Mouse (Mus musculus) hindbrain, postnatal 0 days (tissue): ENCODE results near the gene Olfr279. TPM values are rescaled to one million over a fixed set of nuclear protein-coding genes. Genes with fewer than 3 reads are reported as not detected.

Experiments
- ATAC-seq: fragments of 200-750 bp; cut with Nextera tagmentation; 2 replicates; pipeline ENCODE4 v1.8.0; 2017; ENCODE audit warnings: mild to moderate bottlenecking, moderate TSS enrichment, moderate library complexity
- DNase-seq: peaks from one replicate; pipeline ENCODE4 v3.0.0-alpha.2; 2015; ENCODE audit warnings: low spot score
- H3K27ac ChIP-seq: fragments of 300-500 bp; sonication (generic); 2 replicates; pipeline ENCODE4 v1.5.1; 2014; ENCODE audit warnings: mild to moderate bottlenecking
- H3K27me3 ChIP-seq: fragments of 300-500 bp; sonication (generic); 2 replicates; pipeline ENCODE4 v1.6.1; 2014; ENCODE audit warnings: low read length, mixed read lengths; ENCODE audit not compliant: insufficient read depth
- H3K36me3 ChIP-seq: fragments of 300-500 bp; sonication (generic); 2 replicates; pipeline ENCODE4 v1.6.1; 2014; ENCODE audit warnings: low read length, mixed read lengths; ENCODE audit not compliant: insufficient read depth
- H3K4me1 ChIP-seq: fragments of 300-500 bp; sonication (generic); 2 replicates; pipeline ENCODE4 v1.6.1; 2014; ENCODE audit warnings: antibody characterized with exemption, low read length, mixed read lengths; ENCODE audit not compliant: insufficient read depth
- H3K4me2 ChIP-seq: fragments of 300-500 bp; sonication (generic); 2 replicates; pipeline ENCODE4 v1.6.1; 2014; ENCODE audit warnings: low read depth, mild to moderate bottlenecking, low read length, moderate library complexity, mixed read lengths
- H3K4me3 ChIP-seq: fragments of 300-500 bp; sonication (generic); 2 replicates; pipeline ENCODE4 v1.5.1; 2014; ENCODE audit warnings: low read length
- H3K9ac ChIP-seq: fragments of 300-500 bp; sonication (generic); replicated peaks from 2 replicates; pipeline ENCODE4 v1.6.1; 2014; ENCODE audit warnings: mild to moderate bottlenecking, low read length, moderate library complexity, mixed read lengths
- H3K9me3 ChIP-seq: fragments of 300-500 bp; sonication (generic); 2 replicates; pipeline ENCODE4 v1.6.1; 2016; ENCODE audit warnings: low read length, mixed read lengths
- CTCF ChIP-seq: IDR thresholded peaks from 2 replicates; pipeline ENCODE4 v1.5.1; 2016; ENCODE audit warnings: antibody characterized with exemption, control low read depth, low read depth
- WGBS: fragments of 180-500 bp; shearing (Covaris S2); extraction: QIAGEN DNeasy Blood & Tissue Kit; methylation state at CpG from one replicate; pipeline ENCODE4 v1.1.7; 2014; 5-methylcytosine and 5-hydroxymethylcytosine counted together
- microRNA-seq, 2 experiments: library from miRNA; unstranded; fragments of <30 nt; microRNA quantifications; one replicate each; pipeline ENCODE4; 2016
- polyA plus RNA-seq: library from polyadenylated mRNA; unstranded; fragments of >200 nt; fragmentation: Nextera tagmentation; extraction: Ambion mirVana; gene quantifications from 2 replicates; pipeline ENCODE4 v1.2.1, GENCODE M21; 2015
- total RNA-seq: library from RNA; depleted of rRNA; stranded (reverse); fragments of >200 nt; gene quantifications from 2 replicates; pipeline ENCODE4 v1.2.3, GENCODE M21; 2014; rRNA removed

Olfr279 gene
- total and polyA plus RNA-seq, 2 experiments from 2014 or later: not detected

DNA sequence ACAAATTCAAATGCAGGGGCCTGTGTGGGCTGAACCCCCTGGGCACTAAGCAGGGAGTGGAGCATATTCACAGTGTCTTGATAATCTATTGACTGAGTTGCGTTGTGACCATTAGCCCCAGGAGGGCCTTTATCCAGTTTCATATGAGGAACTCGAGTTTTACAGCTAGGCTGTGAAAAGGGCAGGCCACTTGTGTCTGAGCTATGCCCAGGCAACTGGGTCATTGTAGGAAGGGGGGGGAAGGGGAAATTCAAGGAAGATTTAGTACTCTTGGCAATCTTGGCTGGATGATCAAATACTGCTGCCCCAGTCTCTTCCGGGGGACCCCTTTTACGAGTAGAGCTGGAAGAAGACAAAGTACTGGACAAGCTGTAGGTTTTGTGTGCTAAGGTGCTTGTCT is 51.1 kb downstream of the Olfr279 start:
- WGBS: 87% methylated on average over 4 of the region's 4 CpGs
- Histone ChIP-seq H3K9me3 (no peaks in the 10 kb centered on the region), H3K4me3 (no peak overlapping the region), H3K27me3 (no peaks in the 10 kb centered on the region), H3K4me2 (no peak overlapping the region), H3K4me1 (no peaks in the 10 kb centered on the region), H3K9ac (no peak overlapping the region), H3K36me3 (peaks cover 49% of the 10 kb centered on the region), H3K27ac (no peak overlapping the region)
- DNase-seq (no peak), ATAC-seq (no peak)
- no peak for TF ChIP-seq CTCF

DNA sequence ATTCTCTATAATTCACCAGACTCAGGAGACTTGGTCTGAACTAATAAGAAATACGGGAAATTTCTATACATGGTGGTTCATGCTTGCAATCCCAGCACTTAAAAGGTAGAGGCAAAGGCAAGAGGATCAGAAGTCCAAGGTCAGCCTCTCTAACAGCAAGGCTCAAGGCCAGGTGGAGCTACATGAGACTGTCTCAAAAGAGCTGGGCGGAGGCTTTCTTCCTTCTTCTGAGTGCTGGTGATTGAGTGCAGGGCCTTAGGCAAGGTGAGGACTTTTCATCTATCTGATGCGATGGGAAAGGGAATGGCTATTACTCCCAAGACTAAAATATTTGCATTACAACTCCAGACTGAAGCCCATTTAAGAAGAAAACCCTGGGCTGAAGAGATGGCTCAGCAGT is 52.9 kb downstream of the Olfr279 start:
- no peak for ATAC-seq
- Histone ChIP-seq H3K4me3 (no peak overlapping the region), H3K27ac (no peak overlapping the region), H3K4me2 (no peak overlapping the region), H3K4me1 (no peaks in the 10 kb centered on the region), H3K9ac (no peak overlapping the region), H3K36me3 (peaks cover 47% of the 10 kb centered on the region), H3K9me3 (no peaks in the 10 kb centered on the region), H3K27me3 (no peaks in the 10 kb centered on the region)
- DNase-seq: no peak
- TF ChIP-seq CTCF: no peak
- 95% methylated on average over 3 of the region's 3 CpGs for WGBS

GRCm38 (mm10) chr15:98546843-98547242 is 54.6 kb downstream of the Olfr279 start:
- no peaks in the 10 kb centered on the region for H3K9me3 ChIP-seq
- H3K27ac ChIP-seq: no peak overlapping the region
- TF ChIP-seq CTCF: no peak
- peaks cover 55% of the 10 kb centered on the region for H3K36me3 ChIP-seq
- H3K9ac ChIP-seq: no peak overlapping the region
- no peaks in the 10 kb centered on the region for H3K4me1 ChIP-seq
- 91% methylated on average over 5 of the region's 5 CpGs for WGBS
- H3K4me3 ChIP-seq: no peak overlapping the region
- H3K27me3 ChIP-seq: no peaks in the 10 kb centered on the region
- DNase-seq (no peak), ATAC-seq (no peak)
- no peak overlapping the region for H3K4me2 ChIP-seq

Small RNA genes within 50 kb of the gene (microRNA-seq; reads per million reads assigned to microRNA genes)
- 0 to 0.35 reads per million in 2 experiments for gene Mir1291

Other genes starting within 250 kb of the Olfr279 start
- not detected in 2 replicates for gene H1fnt, start 235.1 kb upstream of the Olfr279 start, total RNA-seq
- gene H1fnt, start 235.1 kb upstream of the Olfr279 start, polyA plus RNA-seq: not detected in 2 replicates
- gene Zfp641, start 196.2 kb upstream of the Olfr279 start, total RNA-seq: 11.2 and 15.1 TPM in 2 replicates
- 7.3 and 9.0 TPM in 2 replicates for gene Zfp641, start 196.2 kb upstream of the Olfr279 start, polyA plus RNA-seq
- gene Olfr285, start 175.0 kb upstream of the Olfr279 start, total RNA-seq: not detected in 2 replicates
- not detected in 2 replicates for gene Olfr285, start 175.0 kb upstream of the Olfr279 start, polyA plus RNA-seq
- not detected in 2 replicates for gene Olfr284, start 151.4 kb upstream of the Olfr279 start, total RNA-seq
- gene Olfr284, start 151.4 kb upstream of the Olfr279 start, polyA plus RNA-seq: not detected in 2 replicates
- not detected in 2 replicates for gene Olfr283, start 111.5 kb upstream of the Olfr279 start, total RNA-seq
- gene Olfr283, start 111.5 kb upstream of the Olfr279 start, polyA plus RNA-seq: not detected in 2 replicates
- not detected in 2 replicates for gene Olfr282, start 61.2 kb upstream of the Olfr279 start, total RNA-seq
- not detected in 2 replicates for gene Olfr282, start 61.2 kb upstream of the Olfr279 start, polyA plus RNA-seq
- not detected in 2 replicates for gene Olfr281, start 39.8 kb upstream of the Olfr279 start, total RNA-seq
- gene Olfr281, start 39.8 kb upstream of the Olfr279 start, polyA plus RNA-seq: not detected in 2 replicates
- gene OR5BS1P, start 22.5 kb upstream of the Olfr279 start, total RNA-seq: not detected in 2 replicates
- not detected in 2 replicates for gene OR5BS1P, start 22.5 kb upstream of the Olfr279 start, polyA plus RNA-seq
- gene Lalba, start 9.7 kb upstream of the Olfr279 start, total RNA-seq: not detected in 2 replicates
- gene Lalba, start 9.7 kb upstream of the Olfr279 start, polyA plus RNA-seq: not detected in 2 replicates
- gene Kansl2, start 41.9 kb downstream of the Olfr279 start, total RNA-seq: 53.3 and 69.6 TPM in 2 replicates
- 95.1 and 96.8 TPM in 2 replicates for gene Kansl2, start 41.9 kb downstream of the Olfr279 start, polyA plus RNA-seq
- 31.2 and 42.4 TPM in 2 replicates for gene Ccnt1, start 78.5 kb downstream of the Olfr279 start, total RNA-seq
- gene Ccnt1, start 78.5 kb downstream of the Olfr279 start, polyA plus RNA-seq: 42.7 and 42.9 TPM in 2 replicates
- not detected in 2 replicates for gene 4930415O20Rik, start 78.6 kb downstream of the Olfr279 start, total RNA-seq
- gene 4930415O20Rik, start 78.6 kb downstream of the Olfr279 start, polyA plus RNA-seq: not detected in 2 replicates
- gene Adcy6, start 117.7 kb downstream of the Olfr279 start, total RNA-seq: 35.1 and 43.2 TPM in 2 replicates
- 5.8 and 6.2 TPM in 2 replicates for gene Adcy6, start 117.7 kb downstream of the Olfr279 start, polyA plus RNA-seq
- gene Cacnb3, start 138.4 kb downstream of the Olfr279 start, total RNA-seq: 166 and 183 TPM in 2 replicates
- 75.0 and 83.1 TPM in 2 replicates for gene Cacnb3, start 138.4 kb downstream of the Olfr279 start, polyA plus RNA-seq
- 52.9 and 68.7 TPM in 2 replicates for gene Ddx23, start 170.5 kb downstream of the Olfr279 start, total RNA-seq
- 20.1 and 23.4 TPM in 2 replicates for gene Ddx23, start 170.5 kb downstream of the Olfr279 start, polyA plus RNA-seq
- 22.3 and 26.7 TPM in 2 replicates for gene Rnd1, start 185.1 kb downstream of the Olfr279 start, total RNA-seq
- gene Rnd1, start 185.1 kb downstream of the Olfr279 start, polyA plus RNA-seq: 16.2 and 16.3 TPM in 2 replicates
- 2.6 and 3.7 TPM in 2 replicates for gene Ccdc65, start 215.8 kb downstream of the Olfr279 start, total RNA-seq
- gene Ccdc65, start 215.8 kb downstream of the Olfr279 start, polyA plus RNA-seq: 7.7 and 10.4 TPM in 2 replicates
- 6.4 and 10.6 TPM in 2 replicates for gene Fkbp11, start 235.8 kb downstream of the Olfr279 start, total RNA-seq
- gene Fkbp11, start 235.8 kb downstream of the Olfr279 start, polyA plus RNA-seq: 5.0 and 6.6 TPM in 2 replicates